Mouse (Mus musculus) left cerebral cortex, adult 18-20 months (tissue): ENCODE measurements at regions not wholly inside any gene's neighbourhood (a gene's known extent, or its start where the extent isn't known, plus 50 kb on each side); places are given as distances from the start of the nearest gene placed in this dataset.

Experiments
- DNase-seq, 2 experiments: peaks; one replicate each; pipeline ENCODE4 v3.0.0; 2021 to 2022; ENCODE audit warnings: low spot score in 2 of 2, mixed read lengths in 1 of 2

DNA sequence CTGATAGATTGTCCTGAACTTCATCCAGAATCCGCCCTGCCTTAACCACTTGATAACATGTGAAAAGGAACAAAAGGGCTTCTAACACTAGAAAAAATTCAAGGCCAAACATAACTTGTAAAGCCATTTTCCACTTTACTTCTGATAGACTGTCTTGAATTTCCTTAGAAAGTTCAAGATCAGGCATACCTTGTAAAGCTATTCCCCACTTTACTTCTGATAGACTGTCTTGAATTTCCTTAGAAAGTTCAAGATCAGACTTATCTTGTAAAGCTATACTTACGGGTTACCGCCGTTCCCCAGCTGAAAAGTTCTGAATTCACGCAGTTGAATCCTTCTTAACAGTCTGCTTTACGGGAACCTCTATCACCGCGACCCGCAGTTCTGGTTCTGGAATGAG is 108.4 kb downstream of the Gm21913 start:
- peak in 1 of 2 experiments; percentile 0 for DNase-seq
